Mouse (Mus musculus) lung, adult 18-20 months (tissue): ENCODE results near the gene Mfsd4a.

Experiments
- DNase-seq, 2 experiments: peaks; one replicate each; pipeline ENCODE4 v3.0.0; 2022; ENCODE audit warnings: mixed read lengths in 2 of 2

Gene Mfsd4a

DNA sequence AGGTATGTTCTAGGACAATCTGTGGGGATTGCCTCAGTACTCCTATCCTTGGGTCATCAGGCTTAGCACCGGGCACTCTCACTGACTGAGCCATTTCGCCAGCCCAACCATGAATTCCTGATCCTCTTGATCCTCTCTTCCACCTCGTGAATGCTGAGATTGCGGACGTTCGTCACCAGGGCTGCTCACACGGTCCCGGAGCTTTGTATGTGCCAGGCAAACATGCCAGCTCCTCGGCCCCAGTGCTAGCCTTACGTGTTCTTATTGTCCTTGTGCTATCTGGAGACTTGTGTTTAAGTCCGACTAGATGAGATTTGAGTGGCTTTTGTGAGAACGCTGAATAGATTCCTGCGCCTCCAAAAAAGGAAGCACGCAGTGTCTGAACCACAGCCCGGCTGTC is 80.4 kb downstream of the Mfsd4a start:
- no peak for DNase-seq

DNA sequence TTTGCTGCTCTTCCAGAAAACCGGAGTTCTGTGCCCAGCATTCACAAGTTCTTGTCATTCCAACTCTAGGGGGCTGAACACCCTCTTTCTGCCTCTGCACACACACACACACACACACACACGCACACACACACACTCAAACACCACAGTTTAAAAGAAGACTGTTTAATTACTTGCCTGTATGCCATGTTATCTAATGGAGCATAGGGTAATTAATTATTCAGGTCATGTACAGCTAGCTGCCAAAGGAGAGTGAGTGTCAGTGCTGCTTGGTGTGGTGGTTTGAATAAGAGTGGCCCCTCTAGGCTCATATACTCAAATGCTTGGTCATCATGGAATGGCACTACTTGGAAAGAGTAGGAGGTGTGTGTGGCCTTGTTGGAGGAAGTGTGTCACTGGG is 84.1 kb downstream of the Mfsd4a start:
- no peak for DNase-seq

DNA sequence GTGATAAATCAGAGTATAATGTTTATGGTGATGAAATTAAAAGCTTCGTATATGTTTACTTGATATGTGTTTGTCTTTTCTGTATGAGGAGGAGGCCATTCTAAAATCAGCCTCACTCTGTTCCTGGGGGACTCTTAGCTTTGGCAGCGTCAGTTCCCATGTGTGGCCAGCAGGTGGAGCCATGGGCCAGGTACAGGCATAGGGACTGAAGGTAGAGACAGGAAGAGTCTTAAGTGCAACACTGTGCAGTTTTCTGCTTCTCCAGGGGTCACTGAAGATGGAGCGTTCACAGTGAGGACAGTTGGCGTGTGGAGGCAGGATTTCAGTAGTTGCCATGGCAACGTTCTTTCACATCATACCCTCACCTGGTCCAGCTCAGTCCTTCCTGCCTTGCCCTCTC is 85.0 kb downstream of the Mfsd4a start:
- DNase-seq, result peak; percentile 69 to 75

DNA sequence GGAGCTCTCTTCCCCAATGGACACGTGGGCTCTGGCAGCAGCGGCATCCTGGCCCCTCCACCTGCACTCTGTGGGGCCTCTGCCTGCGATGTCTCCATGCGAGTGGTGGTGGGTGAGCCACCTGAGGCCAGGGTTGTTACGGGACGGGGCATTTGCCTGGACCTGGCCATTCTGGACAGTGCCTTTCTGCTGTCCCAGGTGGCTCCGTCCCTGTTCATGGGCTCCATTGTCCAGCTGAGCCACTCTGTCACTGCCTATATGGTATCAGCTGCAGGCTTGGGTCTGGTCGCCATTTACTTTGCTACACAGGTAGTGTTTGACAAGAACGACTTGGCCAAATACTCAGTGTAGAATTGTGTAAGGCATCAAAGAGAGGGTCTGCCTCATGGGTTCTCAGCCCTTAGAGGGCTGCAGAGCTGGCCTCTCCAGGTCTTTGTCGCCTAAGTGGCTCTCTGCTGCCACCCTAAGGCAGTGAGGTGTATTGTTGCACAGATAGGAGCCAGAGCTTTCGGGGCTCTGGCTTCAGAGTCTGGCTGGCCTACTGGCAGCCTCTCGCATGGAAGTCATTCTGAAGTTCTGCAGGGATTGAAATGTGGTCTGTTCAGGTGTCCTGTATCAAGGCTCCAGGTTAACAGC is 86.4 kb downstream of the Mfsd4a start:
- peak; percentile 66 to 69 for DNase-seq

DNA sequence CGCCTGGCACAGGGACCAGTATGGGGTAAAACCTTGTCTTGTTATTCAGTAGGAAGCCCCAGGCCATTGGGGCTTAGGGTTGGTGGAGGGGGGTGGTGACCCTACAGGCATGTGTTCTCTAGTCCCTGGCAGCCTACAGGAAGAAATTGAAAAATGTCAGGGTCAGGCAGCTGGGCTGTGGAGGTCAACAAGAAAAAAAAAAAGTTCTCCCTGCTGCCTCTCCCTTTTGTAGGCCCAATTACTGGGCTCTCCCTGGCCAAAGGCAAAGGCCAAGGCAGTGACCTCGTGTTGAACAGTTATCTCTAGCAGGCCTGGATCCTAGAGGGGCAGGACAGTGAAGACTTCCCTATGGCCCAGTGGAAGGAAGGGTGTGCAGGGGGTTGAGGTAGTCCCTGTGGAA is 87.4 kb downstream of the Mfsd4a start:
- DNase-seq, result no peak

DNA sequence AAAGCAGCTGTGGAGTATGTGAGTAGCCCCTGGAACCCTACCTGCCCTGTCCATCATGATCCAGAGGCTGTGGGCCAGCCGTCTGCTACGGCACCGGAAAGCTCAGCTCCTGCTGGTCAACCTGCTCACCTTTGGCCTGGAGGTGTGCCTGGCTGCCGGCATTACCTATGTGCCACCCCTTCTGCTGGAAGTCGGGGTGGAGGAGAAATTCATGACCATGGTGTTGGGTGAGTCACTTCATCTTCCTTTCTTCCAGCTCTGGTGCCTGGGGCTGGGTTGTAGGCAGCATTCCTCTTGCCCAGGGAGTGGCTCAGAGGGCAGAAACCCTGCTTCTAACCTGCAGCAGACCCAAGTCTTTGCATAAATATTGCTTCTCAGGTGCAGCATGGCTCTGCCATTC is 91.0 kb downstream of the Mfsd4a start:
- no peak for DNase-seq

DNA sequence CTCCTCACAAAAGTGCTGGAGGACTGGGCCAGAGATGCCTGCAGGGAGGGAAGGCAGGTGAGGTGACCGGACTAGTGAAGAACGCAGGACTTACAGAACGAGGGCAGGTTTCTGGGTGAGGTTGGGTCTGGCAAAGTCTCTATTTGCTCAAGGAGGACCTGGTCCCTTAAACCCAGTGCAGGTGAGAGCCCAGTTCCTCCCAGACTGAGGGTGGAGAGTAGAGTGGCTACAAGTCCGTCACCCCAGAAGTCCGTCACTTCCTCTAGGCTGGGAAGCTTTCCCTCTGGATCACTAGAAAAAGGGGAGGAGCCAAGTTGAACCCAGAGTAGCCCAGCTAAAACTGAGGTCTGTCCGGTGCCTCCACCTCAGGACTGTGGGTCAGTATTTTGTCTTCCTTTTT is 93.9 kb downstream of the Mfsd4a start:
- peak in 1 of 2 experiments; percentile 55 for DNase-seq
